Mouse (Mus musculus) hindbrain, embryonic 13.5 days (tissue): ENCODE measurements at regions not wholly inside any gene's neighbourhood (a gene's known extent, or its start where the extent isn't known, plus 50 kb on each side); places are given as distances from the start of the nearest gene placed in this dataset.
A peak's percentile ranks its signal among the peaks of the same experiment; 100 is the strongest.

Source experiments
- ATAC-seq: fragments of 200-750 bp; cut with Nextera tagmentation; 2 replicates; pipeline ENCODE4 v1.8.0; 2017; ENCODE audit warnings: moderate TSS enrichment; ENCODE audit not compliant: low FRiP score
- H3K27ac ChIP-seq: fragments of 300-500 bp; sonication (generic); 2 replicates; pipeline ENCODE4 v1.5.1; 2015; ENCODE audit warnings: inconsistent platforms, mild to moderate bottlenecking, moderate library complexity
- H3K27me3 ChIP-seq: fragments of 300-500 bp; sonication (generic); 2 replicates; pipeline ENCODE4 v1.6.1; 2015; ENCODE audit warnings: mild to moderate bottlenecking, inconsistent platforms
- H3K36me3 ChIP-seq: fragments of 300-500 bp; sonication (generic); 2 replicates; pipeline ENCODE4 v1.6.1; 2015; ENCODE audit warnings: mild to moderate bottlenecking, inconsistent platforms
- H3K4me1 ChIP-seq: fragments of 300-500 bp; sonication (generic); replicated peaks from 2 replicates; pipeline ENCODE4 v1.6.1; 2015; ENCODE audit warnings: inconsistent platforms
- H3K4me2 ChIP-seq: fragments of 300-500 bp; sonication (generic); 2 replicates; pipeline ENCODE4 v1.6.1; 2015; ENCODE audit warnings: inconsistent platforms, mild to moderate bottlenecking, moderate library complexity
- H3K4me3 ChIP-seq: fragments of 300-500 bp; sonication (generic); 2 replicates; pipeline ENCODE4 v1.5.1; 2015; ENCODE audit warnings: mild to moderate bottlenecking, inconsistent platforms
- H3K9ac ChIP-seq: fragments of 300-500 bp; sonication (generic); 2 replicates; pipeline ENCODE4 v1.6.1; 2015; ENCODE audit warnings: mild to moderate bottlenecking, inconsistent platforms
- H3K9me3 ChIP-seq: fragments of 300-500 bp; sonication (generic); 2 replicates; pipeline ENCODE4 v1.6.1; 2016; ENCODE audit warnings: inconsistent platforms
- WGBS: fragments of 180-500 bp; shearing (Covaris S2); methylation state at CpG from one replicate; pipeline ENCODE4 v1.1.7; 2015; 5-methylcytosine and 5-hydroxymethylcytosine counted together

DNA sequence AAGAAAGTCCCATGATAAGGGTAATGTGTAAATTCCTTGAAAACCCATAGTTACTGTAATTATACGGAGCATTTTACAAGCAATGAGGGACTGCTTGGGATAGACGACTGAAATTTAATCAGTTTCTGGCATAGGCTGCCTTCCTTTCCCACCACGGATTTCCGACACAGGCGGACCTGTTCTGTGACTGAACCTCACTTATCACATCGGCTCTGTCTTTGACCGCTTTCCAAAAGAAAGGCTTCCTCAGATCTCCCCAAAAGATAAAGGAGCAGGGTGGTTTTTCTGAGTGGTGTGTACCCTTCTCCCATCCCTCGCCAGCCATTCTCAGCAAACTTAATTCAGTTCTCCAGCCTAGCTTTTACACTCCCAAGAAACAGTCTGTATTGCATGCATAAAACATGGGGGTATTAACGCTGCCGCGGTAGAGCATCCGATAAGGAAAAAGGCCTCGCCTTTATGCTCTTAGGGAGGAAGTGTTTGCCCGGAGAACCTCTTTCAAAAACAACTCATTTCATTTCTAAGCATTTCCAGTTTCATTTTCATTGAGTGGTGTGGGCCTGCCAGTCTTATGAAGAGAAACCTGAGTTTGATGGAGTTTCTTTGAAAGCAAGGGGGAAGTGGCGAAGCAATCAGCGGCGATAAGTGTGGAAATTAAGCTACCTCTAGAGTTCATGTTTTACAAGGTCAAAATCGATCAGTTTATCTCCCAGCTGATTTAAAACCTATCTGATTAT is 435.8 kb upstream of the Adgrl2 start:
- Histone ChIP-seq H3K9ac (no peak overlapping the region), H3K27ac (no peak overlapping the region), H3K36me3 (no peaks in the 10 kb centered on the region), H3K4me2 (0 out of 2 replicates have a peak overlapping the region, but pooled peaks have one; percentile 13), H3K27me3 (no peaks in the 10 kb centered on the region), H3K4me3 (no peak overlapping the region), H3K9me3 (no peaks in the 10 kb centered on the region), H3K4me1 (peaks cover 7% of the 10 kb centered on the region; the same call in 1 of the 2 replicates)
- no peak for ATAC-seq
- 52% methylated on average over 18 of the region's 18 CpGs for WGBS

DNA sequence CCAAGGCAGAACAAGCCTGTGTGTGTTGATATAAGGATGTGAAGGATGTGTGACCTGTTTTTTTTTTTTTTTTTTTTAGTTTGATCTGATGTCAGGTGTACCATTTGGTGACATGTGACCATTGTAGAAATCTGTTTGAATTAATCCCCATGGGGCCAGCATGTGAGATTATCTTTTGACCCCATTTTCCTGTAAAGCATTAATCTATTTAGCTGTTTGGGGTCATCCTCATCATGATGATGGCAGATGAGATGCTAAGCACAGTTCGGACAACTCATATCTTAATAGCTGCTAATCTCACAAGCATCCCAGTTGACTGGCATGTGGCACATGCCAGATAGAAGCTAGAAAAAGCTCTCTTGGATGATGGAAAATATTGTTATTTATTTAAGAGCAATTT is 434.0 kb upstream of the Adgrl2 start:
- H3K4me1 ChIP-seq, result peaks cover 7% of the 10 kb centered on the region; the same call in 1 of the 2 replicates
- 73% methylated on average over 1 of the region's 1 CpGs for WGBS
- no peak overlapping the region for H3K27ac ChIP-seq
- no peak overlapping the region for H3K4me2 ChIP-seq
- H3K9me3 ChIP-seq, result no peaks in the 10 kb centered on the region
- no peaks in the 10 kb centered on the region for H3K27me3 ChIP-seq
- H3K9ac ChIP-seq, result no peak overlapping the region
- H3K36me3 ChIP-seq, result no peaks in the 10 kb centered on the region
- H3K4me3 ChIP-seq, result no peak overlapping the region
- ATAC-seq, result no peak

DNA sequence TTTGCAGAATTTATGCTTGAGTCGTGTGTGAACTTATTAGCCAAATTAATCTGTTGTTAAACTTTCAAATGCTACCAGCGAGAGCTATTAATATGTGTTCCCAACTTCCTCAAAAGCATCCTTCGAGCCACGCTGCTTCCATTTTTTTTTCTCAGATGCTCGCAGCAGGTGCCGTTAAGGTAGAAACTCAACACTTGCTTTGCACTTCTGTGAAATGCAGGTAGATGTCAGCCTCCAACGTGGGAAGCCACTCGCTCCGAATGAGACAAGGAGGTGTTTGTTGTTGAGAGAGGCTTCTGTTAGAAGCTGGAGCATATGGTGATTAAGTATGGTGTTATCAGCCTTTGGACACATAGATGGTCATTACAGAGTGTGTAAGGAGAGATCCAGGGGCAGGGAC is 433.1 kb upstream of the Adgrl2 start:
- Histone ChIP-seq H3K4me3 (no peak overlapping the region), H3K27ac (no peak overlapping the region), H3K36me3 (no peaks in the 10 kb centered on the region), H3K4me1 (peaks cover 7% of the 10 kb centered on the region; the same call in 1 of the 2 replicates), H3K9me3 (no peaks in the 10 kb centered on the region), H3K9ac (no peak overlapping the region), H3K4me2 (no peak overlapping the region), H3K27me3 (no peaks in the 10 kb centered on the region)
- 74% methylated on average over 9 of the region's 9 CpGs for WGBS
- no peak for ATAC-seq

DNA sequence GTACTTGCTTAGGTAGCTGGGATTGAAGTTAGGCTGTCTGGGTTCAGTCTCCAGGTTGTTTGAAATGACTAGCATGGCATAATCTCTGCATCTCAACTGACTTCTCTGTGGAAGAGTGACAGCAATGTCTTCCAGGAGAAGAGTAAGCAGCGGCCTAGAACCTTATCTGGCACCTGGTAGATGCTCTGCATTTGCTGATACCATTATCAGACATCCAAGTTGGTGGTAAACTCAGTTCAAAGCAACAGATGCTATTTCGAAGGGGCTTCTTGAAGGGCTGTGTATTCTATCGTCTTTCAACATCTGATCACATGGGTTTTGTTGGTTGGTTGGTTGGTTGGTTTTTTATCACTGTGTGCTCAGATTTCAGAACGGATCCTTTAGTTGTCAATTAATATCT is 424.7 kb upstream of the Adgrl2 start:
- H3K4me2 ChIP-seq, result no peak overlapping the region
- H3K9me3 ChIP-seq, result no peaks in the 10 kb centered on the region
- 94% methylated on average over 4 of the region's 4 CpGs for WGBS
- H3K4me1 ChIP-seq, result no peaks in the 10 kb centered on the region
- H3K4me3 ChIP-seq, result no peak overlapping the region
- H3K27ac ChIP-seq, result no peak overlapping the region
- no peaks in the 10 kb centered on the region for H3K27me3 ChIP-seq
- no peaks in the 10 kb centered on the region for H3K36me3 ChIP-seq
- ATAC-seq, result no peak
- no peak overlapping the region for H3K9ac ChIP-seq

DNA sequence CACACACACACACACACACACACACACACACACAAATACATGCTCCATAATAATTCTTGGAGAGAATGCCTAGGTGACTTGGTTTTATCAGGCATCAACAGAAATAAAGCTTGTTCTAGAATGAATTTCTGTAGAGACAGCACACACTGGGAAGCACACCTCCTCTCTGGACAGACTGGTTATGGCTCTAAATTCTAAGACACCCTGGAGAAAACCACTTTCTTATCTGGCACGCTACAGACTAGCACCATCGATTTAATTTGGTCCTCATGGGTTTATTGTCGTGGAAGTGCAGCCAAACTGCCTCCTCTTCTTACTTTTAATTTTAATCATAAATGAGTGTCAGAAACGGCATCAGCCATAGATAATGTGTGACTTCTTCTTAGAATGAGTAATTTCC is 422.8 kb upstream of the Adgrl2 start:
- Histone ChIP-seq H3K4me1 (no peaks in the 10 kb centered on the region), H3K4me2 (no peak overlapping the region), H3K27me3 (no peaks in the 10 kb centered on the region), H3K36me3 (no peaks in the 10 kb centered on the region), H3K4me3 (no peak overlapping the region), H3K9me3 (no peaks in the 10 kb centered on the region), H3K9ac (no peak overlapping the region), H3K27ac (no peak overlapping the region)
- no peak for ATAC-seq
- WGBS, result 59% methylated on average over 4 of the region's 4 CpGs

- WGBS, result 93% methylated on average over 2 of the region's 2 CpGs
- H3K4me3 ChIP-seq, result no peak overlapping the region
These were observed 420.2 kb upstream of the Adgrl2 start for GRCm38 (mm10) chr3:149410518-149410917.

DNA sequence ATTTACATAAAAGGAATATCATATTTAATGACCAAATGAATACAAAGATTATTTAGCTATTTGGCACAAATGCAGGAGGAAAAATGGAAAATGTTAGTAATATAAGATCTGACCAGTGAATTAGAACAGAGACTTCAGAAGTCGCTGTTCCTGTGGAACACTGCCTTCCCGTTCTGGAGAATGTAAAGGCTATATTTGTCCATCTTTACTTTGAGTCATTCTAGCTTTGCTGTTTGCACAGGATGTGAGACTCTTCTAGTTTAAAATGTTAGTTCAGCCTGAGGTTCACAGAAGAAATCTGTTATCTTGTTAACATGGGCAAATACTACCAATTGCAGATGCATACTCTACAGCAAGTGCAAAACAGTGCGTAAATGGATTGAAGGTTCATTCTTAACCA is 418.5 kb upstream of the Adgrl2 start:
- H3K36me3 ChIP-seq, result no peaks in the 10 kb centered on the region
- H3K4me1 ChIP-seq, result peaks cover 5% of the 10 kb centered on the region
- no peak overlapping the region for H3K4me3 ChIP-seq
- ATAC-seq, result no peak
- H3K27ac ChIP-seq, result no peak overlapping the region
- H3K9ac ChIP-seq, result no peak overlapping the region
- no peaks in the 10 kb centered on the region for H3K9me3 ChIP-seq
- peaks cover 2% of the 10 kb centered on the region; the same call in 1 of the 2 replicates for H3K27me3 ChIP-seq
- WGBS, result 89% methylated on average over 3 of the region's 3 CpGs
- H3K4me2 ChIP-seq, result no peak overlapping the region

More at GRCm38 (mm10) chr3:149410518-149410917, 420.2 kb upstream of the Adgrl2 start:
- no peaks in the 10 kb centered on the region for H3K27me3 ChIP-seq
- H3K4me1 ChIP-seq, result peaks cover 5% of the 10 kb centered on the region
- no peak overlapping the region for H3K9ac ChIP-seq
- H3K27ac ChIP-seq, result no peak overlapping the region
- no peaks in the 10 kb centered on the region for H3K36me3 ChIP-seq
- H3K4me2 ChIP-seq, result no peak overlapping the region
- ATAC-seq, result no peak
- no peaks in the 10 kb centered on the region for H3K9me3 ChIP-seq

DNA sequence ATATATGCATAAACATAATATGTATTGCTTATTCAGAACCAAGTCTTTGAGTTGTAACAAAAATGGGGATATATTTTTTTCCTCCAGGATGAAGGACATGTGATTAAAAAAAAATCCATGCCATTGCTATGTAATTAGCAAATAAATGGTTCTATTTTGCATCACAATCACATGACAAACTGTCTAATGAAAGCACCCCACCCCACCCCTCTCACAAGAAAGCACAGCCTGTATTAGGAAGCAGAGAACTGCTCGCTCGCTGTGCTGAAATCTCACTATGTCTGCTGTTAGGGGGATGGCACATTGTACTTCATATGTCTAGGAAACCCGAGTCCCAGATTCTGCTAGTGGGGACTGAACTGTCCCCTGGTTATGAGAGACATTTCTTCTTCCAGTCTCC is 415.5 kb upstream of the Adgrl2 start:
- no peak overlapping the region for H3K4me3 ChIP-seq
- no peaks in the 10 kb centered on the region for H3K36me3 ChIP-seq
- no peaks in the 10 kb centered on the region for H3K9me3 ChIP-seq
- H3K4me1 ChIP-seq, result peaks cover 5% of the 10 kb centered on the region
- peaks cover 4% of the 10 kb centered on the region; the same call in 1 of the 2 replicates for H3K27me3 ChIP-seq
- 34% methylated on average over 3 of the region's 3 CpGs for WGBS
- H3K9ac ChIP-seq, result no peak overlapping the region
- H3K4me2 ChIP-seq, result no peak overlapping the region
- no peak overlapping the region for H3K27ac ChIP-seq
- ATAC-seq, result no peak

DNA sequence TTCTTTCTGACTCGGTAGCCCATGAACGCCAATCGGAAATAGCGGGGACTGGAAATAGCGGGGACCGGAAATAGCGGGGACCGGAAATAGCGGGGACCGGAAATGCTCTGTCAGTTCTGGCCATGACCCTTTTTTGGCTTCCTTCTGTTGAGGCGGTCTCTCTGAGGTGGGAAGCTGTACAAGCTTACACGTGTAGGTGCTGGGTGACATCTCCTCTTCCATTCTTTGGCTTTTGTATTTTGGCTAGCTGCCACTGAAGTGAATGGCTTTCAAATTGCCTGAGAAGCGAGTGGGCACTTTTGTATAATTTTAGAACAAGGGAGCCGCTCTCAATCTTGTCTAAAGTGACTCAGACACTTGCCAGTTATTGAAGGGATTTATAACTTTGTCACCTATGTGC is 414.3 kb upstream of the Adgrl2 start:
- Histone ChIP-seq H3K36me3 (no peaks in the 10 kb centered on the region), H3K4me2 (no peak overlapping the region), H3K9me3 (no peaks in the 10 kb centered on the region), H3K4me1 (peaks cover 5% of the 10 kb centered on the region), H3K9ac (no peak overlapping the region), H3K27ac (no peak overlapping the region), H3K4me3 (no peak overlapping the region), H3K27me3 (peaks cover 4% of the 10 kb centered on the region; the same call in 1 of the 2 replicates)
- no peak for ATAC-seq
- 91% methylated on average over 14 of the region's 14 CpGs for WGBS

DNA sequence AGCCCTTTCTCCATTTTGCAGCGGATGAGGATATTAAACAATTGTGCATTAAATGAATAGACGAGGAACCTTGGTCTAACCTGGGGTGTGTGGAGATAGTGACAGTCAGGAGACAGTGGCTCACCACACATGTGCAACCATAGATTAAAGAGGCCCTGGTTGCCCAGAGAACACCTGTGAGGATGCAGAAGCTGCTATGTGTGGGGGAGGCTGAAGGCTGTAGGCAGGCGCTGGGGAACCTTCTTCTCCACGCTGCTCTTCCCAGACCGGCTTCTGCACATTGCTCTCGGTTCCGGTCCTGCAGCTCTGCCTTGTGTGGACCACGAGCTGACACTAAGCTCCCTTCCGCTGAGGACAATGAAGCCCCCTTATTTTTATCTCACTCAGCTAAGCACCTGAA is 412.1 kb upstream of the Adgrl2 start:
- Histone ChIP-seq H3K9me3 (no peaks in the 10 kb centered on the region), H3K4me1 (peaks cover 3% of the 10 kb centered on the region), H3K36me3 (no peaks in the 10 kb centered on the region), H3K9ac (no peak overlapping the region), H3K27ac (no peak overlapping the region), H3K27me3 (peaks cover 4% of the 10 kb centered on the region; the same call in 1 of the 2 replicates), H3K4me2 (no peak overlapping the region), H3K4me3 (no peak overlapping the region)
- WGBS, result 82% methylated on average over 9 of the region's 9 CpGs
- no peak for ATAC-seq

DNA sequence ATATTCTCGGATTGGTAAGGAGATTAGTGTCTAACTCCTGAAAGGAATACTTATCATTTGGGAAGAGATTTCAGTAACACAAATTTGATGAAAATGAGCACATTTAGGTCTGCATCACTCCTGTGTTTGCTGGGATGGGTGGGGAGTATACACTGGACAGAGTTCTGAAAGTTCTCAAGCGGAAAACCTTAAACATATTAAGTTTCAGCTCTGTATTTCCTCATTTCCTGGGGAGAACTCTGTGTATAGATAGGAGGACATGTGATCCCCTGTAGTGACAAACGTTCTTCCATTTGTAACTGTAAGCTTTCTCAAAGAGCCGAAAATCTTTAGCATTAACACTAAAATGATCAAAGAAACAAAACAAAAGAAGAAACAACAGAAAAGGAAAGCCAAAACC is 404.7 kb upstream of the Adgrl2 start:
- Histone ChIP-seq H3K4me2 (no peak overlapping the region), H3K27me3 (no peaks in the 10 kb centered on the region), H3K36me3 (no peaks in the 10 kb centered on the region), H3K4me3 (no peak overlapping the region), H3K9me3 (no peaks in the 10 kb centered on the region), H3K9ac (no peak overlapping the region), H3K4me1 (no peaks in the 10 kb centered on the region), H3K27ac (no peak overlapping the region)
- WGBS, result 73% methylated on average over 4 of the region's 4 CpGs
- no peak for ATAC-seq

- no peaks in the 10 kb centered on the region for H3K36me3 ChIP-seq
- H3K9ac ChIP-seq, result no peak overlapping the region
- H3K4me2 ChIP-seq, result no peak overlapping the region
- H3K9me3 ChIP-seq, result no peaks in the 10 kb centered on the region
- H3K4me3 ChIP-seq, result no peak overlapping the region
- no peaks in the 10 kb centered on the region for H3K27me3 ChIP-seq
- H3K27ac ChIP-seq, result no peak overlapping the region
- no peaks in the 10 kb centered on the region for H3K4me1 ChIP-seq
- WGBS, result 71% methylated on average over 4 of the region's 4 CpGs
- no peak for ATAC-seq
These were observed 403.2 kb upstream of the Adgrl2 start for GRCm38 (mm10) chr3:149393317-149394172.
